Mouse (Mus musculus) bone marrow, adult 2 months (tissue): ENCODE results near the gene Zfp518a.

Experiments
- CTCF ChIP-seq: fragments of 200-500 bp; IDR thresholded peaks from 2 replicates; pipeline ENCODE4 v1.5.1; 2011; ENCODE audit warnings: low read length, control low read depth; ENCODE audit not compliant: control insufficient read depth, insufficient read depth
- POLR2A ChIP-seq: fragments of 200-500 bp; IDR thresholded peaks from 2 replicates; pipeline ENCODE4 v1.6.1; 2011; ENCODE audit warnings: low read depth, mild to moderate bottlenecking, control low read depth, low read length, borderline replicate concordance; ENCODE audit not compliant: control insufficient read depth

GRCm38 (mm10) chr19:40849391-40849790 is 45.1 kb upstream of the Zfp518a start:
- no peak for TF ChIP-seq POLR2A
- TF ChIP-seq CTCF, result no peak
